Mouse (Mus musculus): ENCODE measurements at regions not wholly inside any gene's neighbourhood (a gene's known extent, or its start where the extent isn't known, plus 50 kb on each side); places are given as distances from the start of the nearest gene placed in this dataset.

- TF ChIP-seq CTCF (IDR thresholded peaks at IDR 0.05; ENCODE audit: low read depth, low read length) = no peak
- no peak for TF ChIP-seq POLR2A (IDR thresholded peaks at IDR 0.05; ENCODE audit: extremely low read depth, insufficient read depth, low read length)
These were observed 257.7 kb upstream of the Rnaseh2b start for GRCm38 (mm10) chr14:62034664-62035063.

All from liver, adult 2 months (tissue).